Mouse (Mus musculus): ENCODE results near the gene Tmem126b.

Tmem126b gene

GRCm38 (mm10) chr7:90426020-90427001 lies 49.5 kb downstream of the Tmem126b start, which contains the start of gene Ccdc89:
Gene Ccdc89, plus strand, starts transcription at chr7:90426577.
- DNase-seq (ENCODE audit: low spot score in 2 of 2), result peak; percentile 61 to 80
